Mouse (Mus musculus) cerebellum, adult 11-12 months (tissue): ENCODE measurements around the gene Kirrel.
A peak's percentile ranks its signal among the peaks of the same experiment; 100 is the strongest.

Source experiments
- DNase-seq: peaks from one replicate; pipeline ENCODE4 v3.0.0; 2022

Gene Kirrel

GRCm38 (mm10) chr3:87076899-87077298 lies 97.6 kb downstream of the Kirrel start:
- no peak for DNase-seq

DNA sequence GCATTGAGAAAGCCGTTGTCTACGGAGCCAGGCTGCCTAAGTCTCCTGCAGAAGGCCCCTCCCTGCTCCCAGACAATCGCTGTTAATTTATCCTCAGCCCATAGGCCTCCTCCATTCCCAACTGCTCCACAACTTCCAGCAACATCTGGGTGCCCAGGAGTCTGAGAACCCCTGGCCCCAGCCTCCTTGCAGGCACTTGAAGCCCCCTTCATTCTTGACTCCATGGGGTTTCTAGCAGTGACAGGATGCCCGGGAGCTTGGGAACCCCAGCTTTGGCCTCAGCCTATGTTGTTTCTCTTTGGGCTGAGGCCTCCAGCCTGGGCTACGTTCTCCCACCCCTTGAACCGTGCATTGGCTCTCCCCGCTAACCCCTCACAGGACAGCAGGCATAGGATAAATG lies 98.4 kb downstream of the Kirrel start:
- DNase-seq = no peak

GRCm38 (mm10) chr3:87072612-87073515 lies 101.7 kb downstream of the Kirrel start:
- DNase-seq = no peak

GRCm38 (mm10) chr3:87072191-87072590 lies 102.4 kb downstream of the Kirrel start:
- no peak for DNase-seq

GRCm38 (mm10) chr3:87067396-87067975 lies 107.1 kb downstream of the Kirrel start:
- no peak for DNase-seq

GRCm38 (mm10) chr3:87053939-87054338 lies 120.6 kb downstream of the Kirrel start:
- DNase-seq = no peak

DNA sequence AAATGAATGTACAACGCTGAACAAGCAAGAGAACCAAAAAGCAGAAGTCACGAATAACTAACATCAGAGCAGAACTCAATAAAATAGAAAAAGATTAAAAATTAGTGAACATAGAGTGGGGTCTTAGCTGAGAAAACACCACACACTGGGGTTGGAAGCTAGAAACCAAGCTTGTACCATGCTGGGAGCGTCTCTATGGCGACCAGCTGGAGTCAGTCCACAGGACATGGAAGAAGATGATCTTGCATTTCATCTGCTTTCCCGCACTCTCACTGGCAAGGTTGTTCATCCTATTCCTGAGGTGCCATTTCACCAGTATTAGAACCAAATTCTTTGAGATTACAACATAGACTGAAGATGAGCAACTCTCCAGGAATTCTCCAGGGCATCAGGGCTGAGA lies 126.7 kb downstream of the Kirrel start:
- DNase-seq = no peak

GRCm38 (mm10) chr3:87041733-87042132 lies 132.8 kb downstream of the Kirrel start:
- DNase-seq = no peak

- no peak for DNase-seq
Measured at GRCm38 (mm10) chr3:87038500-87038899, 136.0 kb downstream of the Kirrel start.

DNA sequence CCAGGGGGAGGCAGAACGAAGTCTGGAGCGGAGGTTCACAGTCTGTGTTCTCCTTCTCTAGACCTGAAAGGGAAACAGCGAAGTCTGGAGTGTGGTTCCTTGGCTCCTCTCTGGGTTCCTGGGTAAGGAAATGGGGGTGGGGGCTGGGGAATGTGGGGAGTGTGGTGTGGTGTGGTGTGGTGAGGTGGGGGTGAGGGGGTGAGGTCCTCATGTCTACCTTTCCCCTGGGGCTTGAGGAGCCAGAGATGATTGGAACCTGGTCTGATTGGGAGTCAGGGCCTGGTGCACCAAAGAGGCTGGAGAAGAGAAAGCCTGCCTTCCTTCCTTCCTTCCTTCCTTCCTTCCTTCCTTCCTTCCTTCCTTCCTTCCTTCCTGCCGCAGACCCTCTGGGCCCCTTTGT lies 140.5 kb downstream of the Kirrel start:
- no peak for DNase-seq

- peak; percentile 25 for DNase-seq
Measured at GRCm38 (mm10) chr3:87033357-87033756, 141.2 kb downstream of the Kirrel start.

DNA sequence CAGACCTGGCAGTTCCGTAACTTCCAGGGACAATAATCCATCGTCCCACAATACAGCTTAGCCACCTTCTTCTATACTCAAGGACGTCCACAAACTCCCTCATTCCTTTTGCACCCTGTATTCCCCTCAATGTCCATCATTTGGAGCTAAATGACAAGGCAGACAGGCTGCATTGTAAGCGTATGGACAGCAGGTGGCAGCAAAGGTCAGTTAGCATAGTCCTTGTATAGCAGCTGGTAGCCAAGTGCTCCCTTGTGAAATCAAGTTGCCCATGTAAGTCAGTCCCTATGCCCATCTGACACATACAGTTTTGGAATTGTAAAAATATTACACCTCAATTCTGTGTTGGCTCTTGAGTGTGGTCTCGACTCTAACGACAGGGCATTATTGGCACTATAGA lies 143.7 kb downstream of the Kirrel start:
- peak; percentile 15 for DNase-seq
